Mouse (Mus musculus): Measurements from ENCODE around the gene Sdf4. TPM values are rescaled to one million over a fixed set of nuclear protein-coding genes. Genes with fewer than 3 reads are reported as not detected.
A peak's percentile ranks its signal among the peaks of the same experiment; 100 is the strongest.

The Sdf4 gene
- polyA plus RNA-seq, 1 experiment: 63.6 TPM

DNA sequence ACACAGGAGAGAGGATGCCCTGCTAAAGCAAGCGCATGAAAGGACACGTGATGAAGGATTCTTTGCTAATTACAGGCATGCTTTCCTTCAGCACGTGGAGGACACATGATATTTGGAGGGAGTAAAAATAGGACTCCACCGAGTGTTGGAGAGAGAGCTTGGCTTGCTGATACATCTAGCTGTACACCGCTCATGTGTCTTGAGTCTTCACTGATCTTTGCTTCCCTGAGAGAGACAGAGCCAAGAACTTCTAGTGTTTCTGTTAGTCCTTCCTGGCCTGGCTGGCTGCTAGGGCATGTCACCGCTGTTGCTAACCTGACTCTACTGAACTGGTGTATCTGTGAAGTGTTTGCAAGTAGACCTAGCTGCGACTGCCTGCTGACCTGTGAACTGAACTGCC, 31.5 kb downstream of the Sdf4 start:
- Histone ChIP-seq H3K4me3 (replicated peaks; ENCODE audit: extremely low read depth, low read depth, low read length) (no peak overlapping the region), H3K4me1 (ENCODE audit: control insufficient read depth, insufficient read depth, low read length) (peaks cover 6% of the 10 kb centered on the region)
- TF ChIP-seq CTCF (IDR thresholded peaks at IDR 0.05; ENCODE audit: insufficient read depth, low read length) (no peak), POLR2A (IDR thresholded peaks at IDR 0.05; ENCODE audit: borderline replicate concordance, extremely low read depth, low read depth, low read length) (no peak)
- no peak for DNase-seq
- WGBS: 87% methylated on average over 7 of the region's 7 CpGs

DNA sequence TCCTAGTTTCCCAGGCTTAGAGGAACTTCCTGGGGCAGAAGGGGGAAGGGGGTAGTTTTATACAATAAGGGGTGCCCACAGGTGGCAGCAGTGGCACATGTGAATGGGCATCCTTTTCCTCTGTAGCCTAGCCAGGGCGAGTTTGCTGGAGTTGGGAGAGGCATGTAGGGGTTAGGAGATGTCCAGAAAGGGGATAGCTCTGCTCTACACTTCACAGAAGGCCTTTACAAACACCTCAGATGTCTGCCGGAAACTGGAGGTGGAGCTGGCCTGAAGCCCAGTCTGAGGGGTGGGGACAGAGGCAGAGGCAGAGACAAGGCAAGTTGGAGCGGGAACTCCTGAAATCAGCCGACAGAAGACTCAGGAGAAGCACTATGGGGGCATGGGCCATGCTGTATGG, 33.3 kb downstream of the Sdf4 start, which contains the start of gene Tnfrsf18:
TSS of gene Tnfrsf18 (plus strand) at position 152 of the 400 bp plus-strand sequence.
- H3K4me3 ChIP-seq (replicated peaks; ENCODE audit: extremely low read depth, low read depth, low read length): no peak within 1 kb of the TSS
- TF ChIP-seq POLR2A (IDR thresholded peaks at IDR 0.05; ENCODE audit: borderline replicate concordance, extremely low read depth, low read depth, low read length): no peak
- TF ChIP-seq CTCF (IDR thresholded peaks at IDR 0.05; ENCODE audit: insufficient read depth, low read length): peak; percentile 25; the same call in 1 of the 2 replicates
- DNase-seq: peak; percentile 46
- 5% methylated on average over 4 of the region's 4 CpGs for WGBS
- peaks cover 12% of the 10 kb centered on the region for H3K4me1 ChIP-seq (ENCODE audit: control insufficient read depth, insufficient read depth, low read length)

DNA sequence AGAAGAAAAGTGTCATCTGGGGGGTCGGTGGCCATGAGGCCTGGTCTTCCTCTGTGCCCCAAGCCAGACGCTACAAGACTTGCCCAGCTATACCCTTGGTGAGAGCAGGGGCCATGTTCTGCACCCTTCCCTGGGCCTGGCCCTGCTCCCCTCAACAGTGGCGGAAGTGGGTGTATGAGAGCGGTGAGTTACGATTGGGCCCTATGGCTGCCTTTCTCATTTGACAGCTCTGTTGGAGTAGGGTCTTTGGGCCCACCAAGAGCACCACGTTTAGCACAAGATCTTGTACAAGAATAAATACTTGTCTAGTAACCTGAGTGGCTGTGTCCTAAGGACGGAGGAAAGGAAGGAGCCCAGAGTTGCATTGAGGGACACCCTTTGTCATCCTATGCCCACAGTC, 35.9 kb downstream of the Sdf4 start:
- DNase-seq: no peak
- H3K4me1 ChIP-seq (ENCODE audit: control insufficient read depth, insufficient read depth, low read length): peaks cover 14% of the 10 kb centered on the region
- no peak overlapping the region for H3K4me3 ChIP-seq (replicated peaks; ENCODE audit: extremely low read depth, low read depth, low read length)
- WGBS: 88% methylated on average over 7 of the region's 7 CpGs
- TF ChIP-seq CTCF (IDR thresholded peaks at IDR 0.05; ENCODE audit: insufficient read depth, low read length) (no peak), POLR2A (IDR thresholded peaks at IDR 0.05; ENCODE audit: borderline replicate concordance, extremely low read depth, low read depth, low read length) (no peak)

DNA sequence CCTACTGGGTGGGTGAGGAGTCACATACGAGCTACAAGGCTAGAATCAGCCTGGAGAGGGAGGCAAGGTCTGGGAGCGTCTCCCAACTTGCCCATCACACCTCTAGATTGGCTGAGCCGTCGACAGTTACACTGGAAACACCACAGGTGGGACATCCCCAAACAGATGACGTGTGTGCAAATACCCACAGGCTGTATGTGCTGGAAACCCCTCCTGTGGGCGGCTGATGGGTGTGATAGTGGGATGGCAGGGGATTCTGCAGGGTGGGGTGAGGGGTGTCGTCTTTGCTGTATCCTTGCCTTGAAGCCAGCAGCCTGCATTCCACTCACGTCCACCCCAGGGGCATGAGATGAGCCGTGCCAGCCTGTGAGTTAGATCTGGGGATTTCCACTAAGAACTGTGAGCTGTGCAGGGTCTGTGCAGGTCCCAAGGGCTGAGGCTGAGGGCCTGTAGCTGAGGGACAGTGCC, 38.0 kb downstream of the Sdf4 start:
- TF ChIP-seq CTCF (IDR thresholded peaks at IDR 0.05; ENCODE audit: insufficient read depth, low read length) (no peak), POLR2A (IDR thresholded peaks at IDR 0.05; ENCODE audit: borderline replicate concordance, extremely low read depth, low read depth, low read length) (no peak)
- no peak for DNase-seq
- Histone ChIP-seq H3K4me3 (replicated peaks; ENCODE audit: extremely low read depth, low read depth, low read length) (peak overlapping the region; percentile 90), H3K4me1 (ENCODE audit: control insufficient read depth, insufficient read depth, low read length) (peaks cover 14% of the 10 kb centered on the region)
- WGBS: 41% methylated on average over 9 of the region's 9 CpGs

DNA sequence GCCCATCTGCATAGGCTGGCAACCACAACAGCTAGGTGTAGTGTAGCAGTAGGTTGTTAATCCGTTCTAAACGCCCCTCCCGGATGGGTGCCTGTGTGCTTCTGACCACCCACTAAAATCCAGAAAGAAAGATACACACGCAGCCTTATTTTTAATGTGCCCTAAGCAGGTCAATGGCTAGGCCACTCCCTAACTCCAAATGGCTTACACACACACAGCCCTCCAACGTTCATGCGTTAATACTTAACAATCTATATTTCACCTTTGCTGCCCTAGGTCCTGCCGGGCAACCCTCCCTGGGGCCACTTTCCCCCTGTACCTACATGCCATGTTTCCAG, 38.6 kb downstream of the Sdf4 start:
- 10% methylated on average over 7 of the region's 7 CpGs for WGBS
- H3K4me1 ChIP-seq (ENCODE audit: control insufficient read depth, insufficient read depth, low read length): peaks cover 11% of the 10 kb centered on the region
- TF ChIP-seq CTCF (IDR thresholded peaks at IDR 0.05; ENCODE audit: insufficient read depth, low read length) (no peak), POLR2A (IDR thresholded peaks at IDR 0.05; ENCODE audit: borderline replicate concordance, extremely low read depth, low read depth, low read length) (no peak)
- peak overlapping the region; percentile 90 for H3K4me3 ChIP-seq (replicated peaks; ENCODE audit: extremely low read depth, low read depth, low read length)
- no peak for DNase-seq

DNA sequence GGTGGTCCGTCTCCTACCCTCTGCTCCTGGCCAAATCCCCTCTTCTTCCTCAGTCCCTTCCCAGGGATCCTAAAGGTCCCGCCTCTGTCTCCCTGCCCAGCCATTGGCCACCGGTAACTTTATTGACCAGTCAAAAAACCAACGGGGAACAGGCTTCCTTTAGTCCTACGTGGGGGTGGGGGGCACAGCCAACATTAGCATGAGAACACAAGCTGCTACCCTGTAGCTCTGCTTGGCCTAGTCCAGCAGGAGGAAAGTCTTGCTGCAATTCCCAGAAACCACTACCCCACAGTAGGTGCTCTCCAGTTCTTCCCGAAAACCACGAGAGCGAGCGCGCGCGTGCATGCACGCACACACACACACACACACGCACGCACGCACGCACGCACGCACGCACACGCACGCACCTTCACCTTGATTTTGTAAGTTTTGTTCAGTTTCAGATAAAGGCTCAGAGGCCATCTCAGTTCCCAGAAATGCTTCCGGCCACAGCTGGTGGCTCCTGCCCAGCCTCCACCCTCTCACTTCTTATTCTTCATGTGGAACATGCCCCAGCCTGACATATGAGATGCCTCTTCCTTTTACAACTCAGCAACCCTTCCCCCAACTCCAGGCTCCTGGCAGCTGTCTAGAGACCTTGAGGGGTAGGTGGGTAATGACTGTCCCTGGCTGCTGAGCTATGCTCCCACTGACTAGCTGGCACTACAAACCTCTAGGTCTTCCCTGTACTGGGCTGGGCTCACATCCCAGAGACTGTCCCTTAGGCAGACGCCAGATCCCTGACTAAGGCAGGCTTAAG, 39.1 kb downstream of the Sdf4 start:
- 2% methylated on average over 24 of the region's 24 CpGs for WGBS
- H3K4me3 ChIP-seq (replicated peaks; ENCODE audit: extremely low read depth, low read depth, low read length): peak overlapping the region; percentile 90
- peaks cover 8% of the 10 kb centered on the region for H3K4me1 ChIP-seq (ENCODE audit: control insufficient read depth, insufficient read depth, low read length)
- TF ChIP-seq POLR2A (IDR thresholded peaks at IDR 0.05; ENCODE audit: borderline replicate concordance, extremely low read depth, low read depth, low read length) (peak; percentile 24; the same call in 1 of the 2 replicates), CTCF (IDR thresholded peaks at IDR 0.05; ENCODE audit: insufficient read depth, low read length) (no peak)
- DNase-seq: peak; percentile 73

DNA sequence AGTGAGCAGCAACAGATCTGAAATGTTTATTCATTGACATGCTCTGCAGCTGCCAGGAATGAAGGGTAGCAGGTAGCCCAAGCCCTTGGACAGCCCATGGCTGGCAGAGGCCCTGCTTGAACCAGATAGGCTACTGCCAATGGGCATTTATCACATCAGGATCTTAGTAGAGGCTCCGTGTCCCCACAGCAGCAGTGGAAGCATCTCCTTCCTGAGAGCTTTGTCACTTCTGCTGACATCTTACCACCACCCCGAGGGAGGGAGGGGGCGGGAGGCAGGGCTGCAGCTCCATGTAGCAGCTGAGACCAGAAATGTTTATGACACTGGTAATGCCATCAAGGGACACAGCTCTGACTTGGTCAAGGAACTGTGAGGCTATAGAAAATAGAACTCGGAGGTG, 40.2 kb downstream of the Sdf4 start:
- no peak for DNase-seq
- H3K4me3 ChIP-seq (replicated peaks; ENCODE audit: extremely low read depth, low read depth, low read length): no peak overlapping the region
- WGBS: 69% methylated on average over 4 of the region's 4 CpGs
- no peak for TF ChIP-seq POLR2A (IDR thresholded peaks at IDR 0.05; ENCODE audit: borderline replicate concordance, extremely low read depth, low read depth, low read length)
- no peak for TF ChIP-seq CTCF (IDR thresholded peaks at IDR 0.05; ENCODE audit: insufficient read depth, low read length)
- peaks cover 8% of the 10 kb centered on the region for H3K4me1 ChIP-seq (ENCODE audit: control insufficient read depth, insufficient read depth, low read length)

DNA sequence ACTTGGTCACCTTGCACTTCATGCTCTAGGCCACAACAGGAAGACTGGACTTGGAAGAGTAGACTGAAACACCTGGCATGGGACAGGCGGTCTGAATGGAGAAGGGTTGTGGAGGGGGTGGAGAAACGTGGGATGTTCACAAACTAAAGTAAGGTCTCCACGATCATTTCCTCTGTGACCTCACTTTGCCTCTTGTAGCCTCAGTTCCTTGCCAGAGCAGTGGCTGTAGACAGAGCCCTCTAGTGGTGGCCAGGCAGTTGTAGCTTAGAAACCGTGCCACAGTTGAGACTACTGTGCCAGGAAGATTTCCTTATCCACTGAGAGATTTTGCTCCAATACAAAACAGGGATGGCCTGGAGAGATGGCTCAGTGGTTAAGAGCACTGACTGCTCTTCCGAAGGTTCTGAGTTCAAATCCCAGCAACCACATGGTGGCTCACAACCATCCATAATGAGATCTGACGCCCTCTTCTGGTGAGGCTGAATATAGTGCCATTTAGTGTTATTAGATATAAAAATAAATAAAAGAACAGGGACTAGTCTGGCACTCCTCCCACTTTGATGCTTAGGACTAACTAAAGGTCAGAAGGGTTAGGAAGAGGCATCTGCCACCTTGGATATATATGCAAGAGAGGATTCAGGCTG, 40.9 kb downstream of the Sdf4 start:
- TF ChIP-seq POLR2A (IDR thresholded peaks at IDR 0.05; ENCODE audit: borderline replicate concordance, extremely low read depth, low read depth, low read length) (no peak), CTCF (IDR thresholded peaks at IDR 0.05; ENCODE audit: insufficient read depth, low read length) (peak; percentile 76)
- H3K4me3 ChIP-seq (replicated peaks; ENCODE audit: extremely low read depth, low read depth, low read length): no peak overlapping the region
- peaks cover 8% of the 10 kb centered on the region for H3K4me1 ChIP-seq (ENCODE audit: control insufficient read depth, insufficient read depth, low read length)
- WGBS: 28% methylated on average over 6 of the region's 6 CpGs
- DNase-seq: peak; percentile 33

DNA sequence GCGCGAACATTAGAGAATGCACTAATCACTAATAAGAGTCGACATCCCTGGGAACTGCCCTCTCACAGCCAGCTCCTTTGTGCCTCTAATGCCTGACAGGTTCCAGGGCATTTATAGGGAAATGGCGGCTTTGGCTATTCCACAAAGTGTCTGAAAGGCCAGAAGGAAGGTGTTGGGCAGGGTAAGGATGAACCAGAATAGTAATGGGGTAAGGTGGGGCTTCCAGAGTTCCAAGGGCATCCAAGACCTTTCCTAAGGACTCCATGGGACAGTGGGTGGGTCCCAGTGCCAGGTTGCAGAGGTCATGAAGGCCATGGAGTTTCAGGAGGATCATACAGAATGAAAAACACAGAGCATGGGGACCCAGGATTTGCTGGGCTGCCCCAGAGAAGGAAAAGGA, 41.6 kb downstream of the Sdf4 start:
- 78% methylated on average over 4 of the region's 4 CpGs for WGBS
- no peak overlapping the region for H3K4me3 ChIP-seq (replicated peaks; ENCODE audit: extremely low read depth, low read depth, low read length)
- DNase-seq: no peak
- H3K4me1 ChIP-seq (ENCODE audit: control insufficient read depth, insufficient read depth, low read length): peaks cover 8% of the 10 kb centered on the region
- TF ChIP-seq CTCF (IDR thresholded peaks at IDR 0.05; ENCODE audit: insufficient read depth, low read length) (no peak), POLR2A (IDR thresholded peaks at IDR 0.05; ENCODE audit: borderline replicate concordance, extremely low read depth, low read depth, low read length) (no peak)

All from lung, adult 2 months (tissue).